Mouse (Mus musculus): Measurements from ENCODE around the gene Rad51d.
"Not testable (repeated sequence)": the region's sequence is repeated elsewhere in the genome, so short reads cannot be mapped to it uniquely, and the experiment has no call there.

Gene Rad51d

GRCm38 (mm10) chr11:82890342-82890762, at the start of gene Rad51d:
TSS of gene Rad51d (minus strand) at chr11:82890614.
- peak; percentile 94 for DNase-seq (ENCODE audit: low spot score)

GRCm38 (mm10) chr11:82933186-82933585, 42.8 kb upstream of the Rad51d start:
- no peak for DNase-seq (ENCODE audit: low spot score)

- DNase-seq (ENCODE audit: low spot score), result not testable (repeated sequence)
Measured at GRCm38 (mm10) chr11:82931671-82932450, 41.4 kb upstream of the Rad51d start.

- not testable (repeated sequence) for DNase-seq (ENCODE audit: low spot score)
Measured at GRCm38 (mm10) chr11:82931161-82931560, 40.7 kb upstream of the Rad51d start.

- DNase-seq (ENCODE audit: low spot score), result not testable (repeated sequence)
Measured at GRCm38 (mm10) chr11:82930391-82930955, 40.1 kb upstream of the Rad51d start.

GRCm38 (mm10) chr11:82929633-82929950, 39.2 kb upstream of the Rad51d start:
- no peak for DNase-seq (ENCODE audit: low spot score)

- no peak for DNase-seq (ENCODE audit: low spot score)
Measured at GRCm38 (mm10) chr11:82928897-82929632, 38.7 kb upstream of the Rad51d start.

- DNase-seq (ENCODE audit: low spot score), result not testable (repeated sequence)
Measured at GRCm38 (mm10) chr11:82923910-82924309, 33.5 kb upstream of the Rad51d start.

GRCm38 (mm10) chr11:82921691-82922090, 31.3 kb upstream of the Rad51d start:
- no peak for DNase-seq (ENCODE audit: low spot score)

- DNase-seq (ENCODE audit: low spot score), result no peak
Measured at GRCm38 (mm10) chr11:82920768-82921167, 30.4 kb upstream of the Rad51d start.

- DNase-seq (ENCODE audit: low spot score), result peak; percentile 85
Measured at GRCm38 (mm10) chr11:82914711-82915352, 24.4 kb upstream of the Rad51d start.

- DNase-seq (ENCODE audit: low spot score), result no peak
Measured at GRCm38 (mm10) chr11:82910679-82911389, 20.4 kb upstream of the Rad51d start.

GRCm38 (mm10) chr11:82910250-82910649, 19.8 kb upstream of the Rad51d start, which contains the start of gene Unc45b:
TSS of gene Unc45b (plus strand) at chr11:82910550.
- no peak for DNase-seq (ENCODE audit: low spot score)

GRCm38 (mm10) chr11:82908608-82908989, 18.2 kb upstream of the Rad51d start:
- no peak for DNase-seq (ENCODE audit: low spot score)

GRCm38 (mm10) chr11:82907651-82908607, 17.5 kb upstream of the Rad51d start, which contains the start of gene Nle1:
TSS of gene Nle1 (minus strand) at chr11:82908411.
- DNase-seq (ENCODE audit: low spot score), result peak; percentile 98

GRCm38 (mm10) chr11:82905816-82906215, 15.4 kb upstream of the Rad51d start:
- DNase-seq (ENCODE audit: low spot score), result no peak

GRCm38 (mm10) chr11:82904952-82905351, 14.5 kb upstream of the Rad51d start:
- no peak for DNase-seq (ENCODE audit: low spot score)

GRCm38 (mm10) chr11:82901606-82902310, 11.3 kb upstream of the Rad51d start:
- no peak for DNase-seq (ENCODE audit: low spot score)

- no peak for DNase-seq (ENCODE audit: low spot score)
Measured at GRCm38 (mm10) chr11:82899720-82900119, 9.3 kb upstream of the Rad51d start.

GRCm38 (mm10) chr11:82897478-82897877, 7.1 kb upstream of the Rad51d start:
- no peak for DNase-seq (ENCODE audit: low spot score)
